Mouse (Mus musculus) megakaryocyte, embryonic 14.5 days (primary cell): ENCODE results near the gene Mnat1. TPM values are rescaled to one million over a fixed set of nuclear protein-coding genes. Genes with fewer than 3 reads are reported as not detected.
"Not testable (repeated sequence)": the region's sequence is repeated elsewhere in the genome, so short reads cannot be mapped to it uniquely, and the experiment has no call there.

Source experiments
- H3K27me3 ChIP-seq: replicated peaks from 2 replicates; pipeline ENCODE3; 2012; ENCODE audit warnings: inconsistent platforms
- H3K36me3 ChIP-seq: replicated peaks from 2 replicates; pipeline ENCODE3; 2012; ENCODE audit warnings: low read length, inconsistent platforms, mixed read lengths
- H3K4me1 ChIP-seq: 2 replicates; pipeline ENCODE4 v1.6.1; 2012; ENCODE audit warnings: inconsistent platforms
- H3K4me3 ChIP-seq: replicated peaks from 2 replicates; pipeline ENCODE3; 2012; ENCODE audit warnings: moderate library complexity, mild to moderate bottlenecking, inconsistent platforms
- H3K9me3 ChIP-seq: 2 replicates; pipeline ENCODE4 v1.6.1; 2012; ENCODE audit warnings: inconsistent platforms
- FLI1 ChIP-seq: IDR thresholded peaks from 2 replicates; pipeline ENCODE4 v1.6.1; 2012; ENCODE audit warnings: low read length, inconsistent platforms, mixed read lengths
- GATA1 ChIP-seq: IDR thresholded peaks from 3 replicates; pipeline ENCODE4 v1.6.1; 2012; ENCODE audit warnings: mixed read lengths, low read length, inconsistent platforms, borderline replicate concordance
- polyA plus RNA-seq: library from polyadenylated mRNA; stranded (reverse); fragments of >175 nt; gene quantifications from 2 replicates; pipeline ENCODE4 v1.2.3, GENCODE M21; 2012; ENCODE audit warnings: low replicate concordance; ENCODE audit not compliant: insufficient read depth

Gene Mnat1
- polyA plus RNA-seq, 1 experiment = 3.6 TPM

DNA sequence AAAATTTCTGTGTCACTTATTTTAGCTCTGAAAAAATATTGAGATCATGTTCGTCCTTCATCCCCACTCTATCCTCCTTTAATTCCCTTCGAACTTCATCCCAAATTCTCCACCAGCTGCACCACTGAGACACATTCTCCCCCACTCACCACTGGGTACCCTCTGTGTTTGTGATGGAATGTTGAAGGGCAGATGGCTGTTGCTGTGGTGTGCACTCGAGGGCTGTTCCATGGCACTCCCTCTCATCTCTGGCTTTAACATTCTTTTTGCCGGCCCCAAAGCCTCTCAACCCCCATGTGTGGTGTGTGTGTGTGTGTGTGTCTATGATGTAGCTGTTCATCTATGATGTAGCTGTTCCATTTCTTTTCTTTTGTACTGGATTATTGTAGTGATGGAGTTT, 1.7 kb downstream of the Mnat1 start:
- H3K27me3 ChIP-seq = no peaks in the 10 kb centered on the region
- no peaks in the 10 kb centered on the region for H3K9me3 ChIP-seq
- TF ChIP-seq GATA1 (no peak), FLI1 (no peak)
- peaks cover 34% of the 10 kb centered on the region for H3K4me1 ChIP-seq
- H3K36me3 ChIP-seq = no peaks in the 10 kb centered on the region
- peak overlapping the region; percentile 81 for H3K4me3 ChIP-seq

DNA sequence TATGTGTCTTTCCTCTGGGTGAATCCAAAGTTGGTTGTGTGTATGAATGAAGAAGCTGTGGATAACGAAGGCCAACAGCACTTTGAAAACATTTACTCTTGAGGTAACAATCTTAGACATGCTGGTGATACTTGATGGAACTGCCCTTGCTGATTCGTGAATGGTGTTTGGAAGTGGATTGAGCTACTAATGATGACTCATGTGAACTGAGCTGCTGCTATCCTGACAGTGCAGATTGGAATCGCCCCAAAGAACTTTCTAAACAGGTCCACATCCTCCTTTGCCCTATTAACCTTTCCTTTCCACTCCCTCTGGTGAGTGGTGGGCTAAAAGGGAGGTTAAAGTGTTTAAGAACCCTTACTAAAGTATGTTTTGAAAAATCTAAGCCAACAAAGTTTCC, 17.2 kb downstream of the Mnat1 start:
- no peak for TF ChIP-seq GATA1
- TF ChIP-seq FLI1 = no peak
- Histone ChIP-seq H3K27me3 (no peaks in the 10 kb centered on the region), H3K4me1 (peaks cover 24% of the 10 kb centered on the region), H3K36me3 (peaks cover 33% of the 10 kb centered on the region), H3K9me3 (no peaks in the 10 kb centered on the region), H3K4me3 (no peak overlapping the region)

GRCm38 (mm10) chr12:73147236-73147635, 23.7 kb downstream of the Mnat1 start:
- Histone ChIP-seq H3K36me3 (peaks cover 28% of the 10 kb centered on the region), H3K27me3 (no peaks in the 10 kb centered on the region), H3K4me3 (no peak overlapping the region), H3K4me1 (peaks cover 26% of the 10 kb centered on the region), H3K9me3 (no peaks in the 10 kb centered on the region)
- TF ChIP-seq GATA1 (no peak), FLI1 (no peak)

DNA sequence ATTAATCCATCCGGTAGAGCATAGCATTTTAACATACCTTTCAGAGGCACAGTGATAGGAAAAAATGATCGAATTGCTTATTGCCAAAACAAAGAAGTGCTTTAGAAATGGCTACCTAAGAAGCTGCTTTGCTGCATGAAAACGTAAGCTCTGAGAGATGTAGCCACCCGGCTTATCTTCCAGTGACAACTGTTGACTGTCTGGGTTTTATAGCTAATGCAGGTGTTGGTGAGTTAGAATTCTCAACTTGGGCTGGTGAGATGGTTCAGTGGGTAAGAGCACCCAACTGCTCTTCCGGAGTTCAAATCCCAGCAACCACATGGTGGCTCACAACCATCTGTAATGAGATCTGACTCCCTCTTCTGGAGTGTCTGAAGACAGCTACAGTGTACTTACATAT, 27.5 kb downstream of the Mnat1 start:
- H3K4me1 ChIP-seq = peaks cover 16% of the 10 kb centered on the region
- not testable (repeated sequence) for H3K36me3 ChIP-seq, H3K27me3 ChIP-seq, H3K4me3 ChIP-seq, H3K9me3 ChIP-seq

- Histone ChIP-seq H3K4me3 (no peak overlapping the region), H3K27me3 (no peaks in the 10 kb centered on the region), H3K36me3 (no peaks in the 10 kb centered on the region), H3K4me1 (no peaks in the 10 kb centered on the region), H3K9me3 (no peaks in the 10 kb centered on the region)
- TF ChIP-seq GATA1 = no peak
- no peak for TF ChIP-seq FLI1
Measured at GRCm38 (mm10) chr12:73154150-73154549, 30.6 kb downstream of the Mnat1 start.

- H3K36me3 ChIP-seq = peaks cover 21% of the 10 kb centered on the region
- H3K27me3 ChIP-seq = no peaks in the 10 kb centered on the region
- TF ChIP-seq FLI1 (no peak), GATA1 (no peak)
- peaks cover 17% of the 10 kb centered on the region for H3K4me1 ChIP-seq
- H3K4me3 ChIP-seq = no peak overlapping the region
- H3K9me3 ChIP-seq = peaks cover 1% of the 10 kb centered on the region
Measured at GRCm38 (mm10) chr12:73160341-73160740, 36.8 kb downstream of the Mnat1 start.

DNA sequence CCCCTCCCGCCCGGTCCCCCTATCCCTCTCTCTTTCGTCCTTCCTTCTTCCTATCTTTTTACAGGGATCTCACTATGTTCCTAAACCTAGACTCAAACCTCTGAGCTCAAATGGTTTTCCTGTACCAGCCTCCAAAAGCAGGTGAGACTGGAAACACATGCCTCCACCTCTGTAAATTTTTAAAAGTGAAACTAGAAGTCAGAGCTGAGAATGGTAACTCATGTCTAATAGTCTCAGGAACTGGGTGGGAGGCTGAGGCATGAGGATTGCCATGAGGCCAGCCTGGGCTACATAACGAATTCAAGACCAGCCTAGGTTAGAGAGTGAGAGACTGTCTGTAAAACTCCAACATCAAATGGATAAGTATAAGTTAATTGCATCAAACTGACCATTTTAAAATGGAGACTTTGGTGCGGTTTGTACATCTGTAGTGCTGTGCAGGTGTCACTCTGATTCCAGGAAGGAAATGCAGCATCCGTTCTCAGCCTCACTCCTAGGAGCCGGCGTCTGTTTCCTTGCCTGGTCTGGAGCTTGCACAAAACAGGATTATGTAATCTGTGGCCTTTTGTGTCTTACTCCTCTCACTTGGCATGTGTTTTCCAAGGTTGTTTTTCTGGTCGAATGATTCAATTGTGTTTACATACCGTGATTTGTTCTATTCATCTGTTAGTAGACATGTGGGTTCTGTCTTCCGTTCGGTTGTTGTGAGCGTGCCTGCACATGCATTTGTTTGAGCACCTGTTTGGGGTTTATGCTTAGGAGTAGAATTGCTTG, 39.1 kb downstream of the Mnat1 start:
- H3K36me3 ChIP-seq = peaks cover 31% of the 10 kb centered on the region
- TF ChIP-seq FLI1 (no peak), GATA1 (no peak)
- no peaks in the 10 kb centered on the region for H3K27me3 ChIP-seq
- H3K4me1 ChIP-seq = peaks cover 21% of the 10 kb centered on the region
- no peak overlapping the region for H3K4me3 ChIP-seq
- peaks cover 9% of the 10 kb centered on the region for H3K9me3 ChIP-seq

- Histone ChIP-seq H3K9me3 (peaks cover 7% of the 10 kb centered on the region), H3K36me3 (peaks cover 50% of the 10 kb centered on the region), H3K4me1 (peaks cover 21% of the 10 kb centered on the region; the same call in 1 of the 2 replicates), H3K27me3 (no peaks in the 10 kb centered on the region), H3K4me3 (no peak overlapping the region)
- TF ChIP-seq GATA1 = no peak
Measured at GRCm38 (mm10) chr12:73170794-73171193, 47.3 kb downstream of the Mnat1 start.

DNA sequence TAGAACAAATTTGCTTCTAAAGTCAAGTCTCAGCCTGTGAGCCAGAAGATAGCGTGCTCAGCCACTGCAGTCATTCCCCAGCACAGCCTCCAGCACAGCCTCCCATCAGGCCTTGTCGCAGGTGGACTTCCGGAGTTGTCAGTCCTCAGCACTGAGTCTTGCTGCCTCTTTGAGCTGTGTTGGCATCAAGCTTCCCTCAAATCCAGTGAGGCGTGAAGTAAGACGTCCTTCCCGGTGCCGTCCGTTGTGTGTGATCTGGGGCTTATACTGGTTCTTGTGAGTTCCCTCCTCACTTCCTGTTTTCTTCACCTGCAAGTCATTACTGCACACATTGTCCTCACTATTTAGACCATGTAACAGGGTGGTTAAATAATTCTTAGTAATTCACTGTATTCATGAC, 60.4 kb downstream of the Mnat1 start:
- Histone ChIP-seq H3K36me3 (peaks cover 66% of the 10 kb centered on the region), H3K27me3 (no peaks in the 10 kb centered on the region), H3K4me1 (peaks cover 4% of the 10 kb centered on the region; the same call in 1 of the 2 replicates), H3K9me3 (no peaks in the 10 kb centered on the region), H3K4me3 (no peak overlapping the region)
- TF ChIP-seq FLI1 = no peak
- no peak for TF ChIP-seq GATA1

- no peaks in the 10 kb centered on the region for H3K27me3 ChIP-seq
- H3K4me3 ChIP-seq = no peak overlapping the region
- no peaks in the 10 kb centered on the region for H3K9me3 ChIP-seq
- TF ChIP-seq FLI1 (no peak), GATA1 (no peak)
- H3K4me1 ChIP-seq = peaks cover 64% of the 10 kb centered on the region
- peaks cover 24% of the 10 kb centered on the region for H3K36me3 ChIP-seq
Measured at GRCm38 (mm10) chr12:73197363-73197762, 73.8 kb downstream of the Mnat1 start.

DNA sequence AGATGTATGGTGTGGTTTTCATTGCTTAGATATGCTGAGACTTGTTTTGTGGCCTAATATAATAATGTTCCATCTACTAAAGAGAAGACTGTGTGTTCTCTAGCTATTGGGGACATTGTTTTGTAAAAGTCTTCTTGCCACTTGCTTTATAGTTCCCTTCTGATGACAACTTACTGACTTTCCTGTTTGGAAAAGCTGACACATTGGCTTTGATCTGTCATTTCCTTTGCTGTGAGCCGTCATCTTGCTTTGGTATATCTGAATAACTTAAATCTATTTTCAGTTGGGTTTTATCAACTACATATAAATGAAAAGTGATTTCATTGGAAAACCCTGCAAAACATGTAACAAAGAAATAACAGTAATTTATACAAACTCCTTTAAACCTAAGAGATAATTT, 74.9 kb downstream of the Mnat1 start:
- H3K36me3 ChIP-seq = peaks cover 22% of the 10 kb centered on the region
- H3K9me3 ChIP-seq = no peaks in the 10 kb centered on the region
- TF ChIP-seq GATA1 (no peak), FLI1 (no peak)
- no peaks in the 10 kb centered on the region for H3K27me3 ChIP-seq
- H3K4me1 ChIP-seq = peaks cover 73% of the 10 kb centered on the region
- no peak overlapping the region for H3K4me3 ChIP-seq
